Mouse (Mus musculus) kidney, postnatal 0 days (tissue): ENCODE measurements at regions not wholly inside any gene's neighbourhood (a gene's known extent, or its start where the extent isn't known, plus 50 kb on each side); places are given as distances from the start of the nearest gene placed in this dataset.
"Not testable (repeated sequence)": the region's sequence is repeated elsewhere in the genome, so short reads cannot be mapped to it uniquely, and the experiment has no call there.

Experiments
- ATAC-seq: fragments of 200-750 bp; cut with Nextera tagmentation; replicated peaks from 2 replicates; pipeline ENCODE4 v1.8.0; 2017; ENCODE audit warnings: low read depth, moderate number of reproducible peaks, moderate TSS enrichment, moderate library complexity; ENCODE audit not compliant: low FRiP score
- DNase-seq: peaks from one replicate; pipeline ENCODE4 v3.0.0-alpha.2; 2016; ENCODE audit warnings: low spot score
- H3K27ac ChIP-seq: fragments of 300-500 bp; sonication (generic); 2 replicates; pipeline ENCODE4 v1.5.1; 2014; ENCODE audit warnings: mild to moderate bottlenecking
- H3K27me3 ChIP-seq: fragments of 300-500 bp; sonication (generic); 2 replicates; pipeline ENCODE4 v1.6.1; 2014; ENCODE audit warnings: low read length, mixed read lengths; ENCODE audit not compliant: insufficient read depth
- H3K36me3 ChIP-seq: fragments of 300-500 bp; sonication (generic); 2 replicates; pipeline ENCODE4 v1.6.1; 2014; ENCODE audit warnings: low read length, mixed read lengths; ENCODE audit not compliant: insufficient read depth
- H3K4me1 ChIP-seq: fragments of 300-500 bp; sonication (generic); replicated peaks from 2 replicates; pipeline ENCODE4 v1.6.1; 2014; ENCODE audit warnings: antibody characterized with exemption, low read length, mixed read lengths; ENCODE audit not compliant: insufficient read depth
- H3K4me2 ChIP-seq: fragments of 300-500 bp; sonication (generic); 2 replicates; pipeline ENCODE4 v1.6.1; 2014; ENCODE audit warnings: mild to moderate bottlenecking, low read length, moderate library complexity, mixed read lengths
- H3K4me3 ChIP-seq: fragments of 300-500 bp; sonication (generic); replicated peaks from 2 replicates; pipeline ENCODE4 v1.5.1; 2014; ENCODE audit warnings: low read depth, low read length
- H3K9ac ChIP-seq: fragments of 300-500 bp; sonication (generic); 2 replicates; pipeline ENCODE4 v1.6.1; 2014; ENCODE audit warnings: low read depth, low read length
- H3K9me3 ChIP-seq: fragments of 300-500 bp; sonication (generic); replicated peaks from 2 replicates; pipeline ENCODE4 v1.6.1; 2016; ENCODE audit warnings: low read length, inconsistent platforms, mixed read lengths
- CTCF ChIP-seq: IDR thresholded peaks from 2 replicates; pipeline ENCODE4 v1.5.1; 2016; ENCODE audit warnings: antibody characterized with exemption, low read depth, mild to moderate bottlenecking, moderate library complexity
- WGBS: fragments of 180-500 bp; shearing (Covaris S2); extraction: QIAGEN DNeasy Blood & Tissue Kit; methylation state at CpG from one replicate; pipeline ENCODE4 v1.1.7; 2014; 5-methylcytosine and 5-hydroxymethylcytosine counted together

GRCm38 (mm10) chr9:23674833-23675232, 423.0 kb upstream of the Npsr1 start:
- H3K36me3 ChIP-seq = no peaks in the 10 kb centered on the region
- H3K27me3 ChIP-seq = no peaks in the 10 kb centered on the region
- TF ChIP-seq CTCF = peak; percentile 50
- H3K9me3 ChIP-seq = no peaks in the 10 kb centered on the region
- H3K9ac ChIP-seq = no peak overlapping the region
- H3K27ac ChIP-seq = no peak overlapping the region
- DNase-seq (peak; percentile 9), ATAC-seq (no peak)
- WGBS = 38% methylated on average over 8 of the region's 8 CpGs
- H3K4me1 ChIP-seq = no peaks in the 10 kb centered on the region
- H3K4me3 ChIP-seq = no peak overlapping the region
- H3K4me2 ChIP-seq = no peak overlapping the region

DNA sequence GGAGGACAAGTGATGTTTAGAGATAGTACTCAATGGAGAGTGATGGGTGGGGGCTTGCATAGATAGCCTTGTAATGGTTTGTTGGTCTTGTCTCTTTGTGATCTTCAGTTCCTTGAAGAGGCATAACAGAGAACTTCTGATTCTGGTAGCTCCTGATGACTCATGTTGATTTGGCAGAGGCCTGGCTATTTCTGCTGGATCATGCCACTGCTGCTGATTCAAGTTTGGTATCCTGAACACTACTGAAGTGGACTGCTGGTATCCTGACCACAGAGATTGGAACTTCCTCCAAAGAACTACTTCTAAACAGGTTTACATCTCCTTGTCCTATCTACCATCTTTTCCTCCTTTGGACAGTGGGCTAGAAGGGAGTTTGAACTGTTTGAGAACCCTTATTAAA, 408.3 kb upstream of the Npsr1 start:
- Histone ChIP-seq H3K9ac (no peak overlapping the region), H3K36me3 (no peaks in the 10 kb centered on the region), H3K4me3 (no peak overlapping the region), H3K4me2 (no peak overlapping the region), H3K27me3 (no peaks in the 10 kb centered on the region), H3K4me1 (no peaks in the 10 kb centered on the region), H3K9me3 (no peaks in the 10 kb centered on the region), H3K27ac (no peak overlapping the region)
- no peak for DNase-seq
- ATAC-seq = no peak
- no peak for TF ChIP-seq CTCF

GRCm38 (mm10) chr9:23692768-23693441, 404.9 kb upstream of the Npsr1 start:
- DNase-seq (no peak), ATAC-seq (no peak)
- H3K36me3 ChIP-seq = no peaks in the 10 kb centered on the region
- H3K4me2 ChIP-seq = no peak overlapping the region
- no peak overlapping the region for H3K9ac ChIP-seq
- no peaks in the 10 kb centered on the region for H3K27me3 ChIP-seq
- WGBS = 65% methylated on average over 8 of the region's 8 CpGs
- no peaks in the 10 kb centered on the region for H3K4me1 ChIP-seq
- H3K9me3 ChIP-seq = no peaks in the 10 kb centered on the region
- H3K27ac ChIP-seq = no peak overlapping the region
- TF ChIP-seq CTCF = no peak
- H3K4me3 ChIP-seq = no peak overlapping the region

DNA sequence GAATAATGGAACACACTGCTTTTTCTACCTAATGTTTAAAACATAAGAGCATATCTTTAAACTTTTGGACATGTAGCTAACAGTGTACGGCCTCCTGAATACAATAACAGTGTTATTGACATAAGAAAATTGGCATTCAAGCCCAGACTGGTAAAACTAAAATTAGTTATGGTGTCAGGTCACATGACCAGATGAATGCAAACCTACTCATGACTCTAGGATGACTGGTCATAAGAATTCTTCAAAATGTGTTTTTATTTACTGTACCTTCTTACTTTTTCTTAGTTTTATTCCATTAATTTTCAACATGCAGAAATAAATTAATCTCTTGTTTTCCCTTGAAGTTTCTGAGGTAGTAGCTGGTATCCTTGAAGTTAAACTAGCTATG, 404.4 kb upstream of the Npsr1 start:
- H3K4me3 ChIP-seq = no peak overlapping the region
- no peaks in the 10 kb centered on the region for H3K27me3 ChIP-seq
- no peaks in the 10 kb centered on the region for H3K9me3 ChIP-seq
- ATAC-seq (no peak), DNase-seq (no peak)
- no peak overlapping the region for H3K27ac ChIP-seq
- no peaks in the 10 kb centered on the region for H3K4me1 ChIP-seq
- WGBS = 65% methylated on average over 1 of the region's 1 CpGs
- TF ChIP-seq CTCF = no peak
- no peak overlapping the region for H3K9ac ChIP-seq
- H3K4me2 ChIP-seq = no peak overlapping the region
- no peaks in the 10 kb centered on the region for H3K36me3 ChIP-seq

DNA sequence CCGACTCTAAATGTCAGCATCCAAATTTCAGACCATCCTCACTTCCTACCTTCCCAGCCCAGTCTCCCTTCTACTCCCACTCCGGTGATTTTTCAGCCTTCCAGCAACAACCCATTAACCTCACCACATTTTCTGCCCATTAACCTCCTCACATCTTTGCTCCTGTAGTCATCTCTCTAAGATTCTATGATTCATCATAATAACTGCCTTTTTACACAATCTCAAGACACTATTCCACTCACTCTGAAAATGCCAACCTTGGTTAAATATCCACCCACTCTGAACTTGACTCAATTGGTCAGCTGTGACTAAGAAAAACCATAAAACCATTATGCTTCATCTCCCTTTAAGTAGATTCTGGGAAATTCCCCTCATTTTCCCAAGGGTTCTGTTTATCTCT, 403.3 kb upstream of the Npsr1 start:
- TF ChIP-seq CTCF = no peak
- Histone ChIP-seq H3K27me3 (no peaks in the 10 kb centered on the region), H3K4me2 (no peak overlapping the region), H3K4me1 (no peaks in the 10 kb centered on the region), H3K4me3 (no peak overlapping the region), H3K36me3 (no peaks in the 10 kb centered on the region), H3K27ac (no peak overlapping the region), H3K9ac (no peak overlapping the region), H3K9me3 (no peaks in the 10 kb centered on the region)
- no peak for ATAC-seq
- WGBS = 50% methylated on average over 2 of the region's 2 CpGs
- no peak for DNase-seq

DNA sequence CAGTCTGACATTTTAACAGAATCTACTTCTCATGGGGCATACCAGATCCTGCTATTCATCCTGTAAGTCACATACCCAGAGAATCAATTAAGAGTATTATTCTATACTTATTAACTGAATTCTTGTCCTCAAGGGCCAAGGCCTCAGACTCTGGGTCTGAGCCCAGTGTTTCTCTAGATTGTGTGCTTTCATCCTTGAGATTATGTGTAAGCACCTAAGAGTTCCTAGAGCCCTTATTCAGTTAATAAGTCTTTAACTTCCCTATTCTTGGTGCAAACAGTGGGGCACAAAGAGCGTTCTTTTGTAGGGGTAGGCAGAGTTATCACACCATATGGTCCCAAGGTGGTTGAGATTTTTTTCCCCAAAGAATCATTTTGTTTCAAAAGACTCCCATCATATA, 397.2 kb upstream of the Npsr1 start:
- TF ChIP-seq CTCF = no peak
- 74% methylated on average over 1 of the region's 1 CpGs for WGBS
- Histone ChIP-seq H3K27ac (no peak overlapping the region), H3K27me3 (no peaks in the 10 kb centered on the region), H3K4me1 (no peaks in the 10 kb centered on the region), H3K4me2 (no peak overlapping the region), H3K9me3 (no peaks in the 10 kb centered on the region), H3K36me3 (no peaks in the 10 kb centered on the region), H3K9ac (no peak overlapping the region), H3K4me3 (no peak overlapping the region)
- no peak for ATAC-seq
- no peak for DNase-seq

- not testable (repeated sequence) for H3K4me1 ChIP-seq, H3K27ac ChIP-seq, ATAC-seq, H3K4me3 ChIP-seq, H3K9ac ChIP-seq, H3K27me3 ChIP-seq, H3K4me2 ChIP-seq, H3K9me3 ChIP-seq, H3K36me3 ChIP-seq, DNase-seq
Measured at GRCm38 (mm10) chr9:23717584-23717983, 380.2 kb upstream of the Npsr1 start.
